Mouse (Mus musculus) E14TG2a.4 (cell line): ENCODE measurements around the gene St3gal5.

Source experiments
- CTCF ChIP-seq: conservative IDR thresholded peaks from 2 replicates; pipeline ENCODE4 v1.5.1; 2014; ENCODE audit warnings: low read length
- NANOG ChIP-seq: IDR thresholded peaks from 2 replicates; pipeline ENCODE4 v1.6.1; 2014; ENCODE audit warnings: borderline replicate concordance, low read length, mixed read lengths
- POU5F1 ChIP-seq: IDR thresholded peaks from 2 replicates; pipeline ENCODE4 v1.6.1; 2014; ENCODE audit warnings: low read length, borderline replicate concordance

GRCm38 (mm10) chr6:72144353-72144752, 47.0 kb downstream of the St3gal5 start:
- TF ChIP-seq CTCF (no peak), POU5F1 (no peak), NANOG (no peak)
